Mouse (Mus musculus) neural tube, embryonic 11.5 days (tissue): ENCODE data around the gene Ccdc88c. TPM values are rescaled to one million over a fixed set of nuclear protein-coding genes. Genes with fewer than 3 reads are reported as not detected.

Experiments used
- ATAC-seq: fragments of 200-750 bp; cut with Nextera tagmentation; 2 replicates; pipeline ENCODE4 v1.8.0; 2017; ENCODE audit warnings: moderate number of reproducible peaks, mild to moderate bottlenecking, moderate TSS enrichment, moderate library complexity; ENCODE audit not compliant: insufficient read depth, low FRiP score, low TSS enrichment
- DNase-seq: peaks from one replicate; pipeline ENCODE4 v3.0.0-alpha.2; 2015; ENCODE audit warnings: low spot score
- H3K27ac ChIP-seq: fragments of 300-500 bp; sonication (generic); 2 replicates; pipeline ENCODE4 v1.5.1; 2014; ENCODE audit warnings: low read depth, mild to moderate bottlenecking, low read length
- H3K27me3 ChIP-seq: fragments of 300-500 bp; sonication (generic); 2 replicates; pipeline ENCODE4 v1.6.1; 2014; ENCODE audit warnings: mild to moderate bottlenecking, low read length, mixed read lengths; ENCODE audit not compliant: control insufficient read depth, insufficient read depth
- H3K36me3 ChIP-seq: fragments of 300-500 bp; sonication (generic); 2 replicates; pipeline ENCODE4 v1.6.1; 2014; ENCODE audit warnings: mild to moderate bottlenecking, low read length, moderate library complexity, mixed read lengths; ENCODE audit not compliant: control insufficient read depth, insufficient read depth
- H3K4me1 ChIP-seq: fragments of 300-500 bp; sonication (generic); 2 replicates; pipeline ENCODE4 v1.6.1; 2014; ENCODE audit warnings: low read length, mixed read lengths; ENCODE audit not compliant: control insufficient read depth, insufficient read depth
- H3K4me2 ChIP-seq: fragments of 300-500 bp; sonication (generic); 2 replicates; pipeline ENCODE4 v1.6.1; 2014; ENCODE audit warnings: low read depth, mild to moderate bottlenecking, moderate library complexity
- H3K4me3 ChIP-seq: fragments of 300-500 bp; sonication (generic); 2 replicates; pipeline ENCODE4 v1.5.1; 2014; ENCODE audit warnings: low read depth, low read length
- H3K9ac ChIP-seq: fragments of 300-500 bp; sonication (generic); 2 replicates; pipeline ENCODE4 v1.6.1; 2014; ENCODE audit warnings: mild to moderate bottlenecking, low read length
- H3K9me3 ChIP-seq: fragments of 300-500 bp; sonication (generic); 2 replicates; pipeline ENCODE4 v1.6.1; 2016; ENCODE audit warnings: low read length; ENCODE audit not compliant: control insufficient read depth
- WGBS: fragments of 180-500 bp; shearing (Covaris S2); extraction: QIAGEN DNeasy Blood & Tissue Kit; methylation state at CpG from one replicate; pipeline ENCODE4 v1.1.7; 2014; 5-methylcytosine and 5-hydroxymethylcytosine counted together
- polyA plus RNA-seq: library from polyadenylated mRNA; unstranded; fragments of >200 nt; fragmentation: Nextera tagmentation; extraction: Ambion mirVana; gene quantifications from 2 replicates; pipeline ENCODE4 v1.2.1, GENCODE M21; 2014

The Ccdc88c gene
- polyA plus RNA-seq, 1 experiment from 2014 or later: 11.8 TPM

- Histone ChIP-seq H3K4me1 (peaks cover 14% of the 10 kb centered on the region), H3K9me3 (no peaks in the 10 kb centered on the region), H3K4me3 (peak overlapping the region; percentile 79), H3K36me3 (no peaks in the 10 kb centered on the region), H3K27me3 (no peaks in the 10 kb centered on the region), H3K9ac (peak overlapping the region; percentile 93), H3K4me2 (peak overlapping the region; percentile 89), H3K27ac (peak overlapping the region; percentile 94; the same call in 1 of the 2 replicates)
- ATAC-seq (no peak), DNase-seq (peak; percentile 50)
- WGBS: 1% methylated on average over 19 of the region's 19 CpGs
Observed at GRCm38 (mm10) chr12:101027451-101028246, 1.2 kb downstream of the Ccdc88c start.

- H3K9ac ChIP-seq: peak overlapping the region; percentile 30
- no peak for DNase-seq
- peak overlapping the region; percentile 89 for H3K4me2 ChIP-seq
- H3K27ac ChIP-seq: no peak overlapping the region; the same call in 1 of the 2 replicates
- H3K4me3 ChIP-seq: peak overlapping the region; percentile 79
- no peaks in the 10 kb centered on the region for H3K36me3 ChIP-seq
- no peaks in the 10 kb centered on the region for H3K27me3 ChIP-seq
- H3K9me3 ChIP-seq: no peaks in the 10 kb centered on the region
- WGBS: 5% methylated on average over 14 of the region's 14 CpGs
- H3K4me1 ChIP-seq: peaks cover 14% of the 10 kb centered on the region
- ATAC-seq: peak; percentile 17; the same call in 1 of the 2 replicates
Observed at GRCm38 (mm10) chr12:101026946-101027345, 1.9 kb downstream of the Ccdc88c start.

- Histone ChIP-seq H3K4me2 (peak overlapping the region; percentile 89), H3K27ac (no peak overlapping the region), H3K4me3 (peak overlapping the region; percentile 79), H3K9ac (no peak overlapping the region), H3K36me3 (no peaks in the 10 kb centered on the region), H3K9me3 (no peaks in the 10 kb centered on the region), H3K4me1 (peaks cover 14% of the 10 kb centered on the region), H3K27me3 (no peaks in the 10 kb centered on the region)
- no peak for DNase-seq
- ATAC-seq: no peak
- 56% methylated on average over 7 of the region's 7 CpGs for WGBS
Observed at GRCm38 (mm10) chr12:101026518-101026917, 2.3 kb downstream of the Ccdc88c start.

GRCm38 (mm10) chr12:101026025-101026424 is 2.8 kb downstream of the Ccdc88c start:
- no peaks in the 10 kb centered on the region for H3K9me3 ChIP-seq
- WGBS: 83% methylated on average over 4 of the region's 4 CpGs
- no peak for DNase-seq
- ATAC-seq: no peak
- H3K4me1 ChIP-seq: peaks cover 14% of the 10 kb centered on the region
- H3K9ac ChIP-seq: no peak overlapping the region
- no peaks in the 10 kb centered on the region for H3K36me3 ChIP-seq
- no peaks in the 10 kb centered on the region for H3K27me3 ChIP-seq
- peak overlapping the region; percentile 89 for H3K4me2 ChIP-seq
- H3K27ac ChIP-seq: no peak overlapping the region
- H3K4me3 ChIP-seq: no peak overlapping the region

GRCm38 (mm10) chr12:101025379-101025778 is 3.5 kb downstream of the Ccdc88c start:
- H3K36me3 ChIP-seq: no peaks in the 10 kb centered on the region
- H3K9me3 ChIP-seq: no peaks in the 10 kb centered on the region
- 74% methylated on average over 7 of the region's 7 CpGs for WGBS
- peak overlapping the region; percentile 10; the same call in 1 of the 2 replicates for H3K4me2 ChIP-seq
- no peak for ATAC-seq
- H3K4me3 ChIP-seq: no peak overlapping the region
- peaks cover 14% of the 10 kb centered on the region for H3K4me1 ChIP-seq
- H3K27ac ChIP-seq: no peak overlapping the region
- no peak for DNase-seq
- no peaks in the 10 kb centered on the region for H3K27me3 ChIP-seq
- H3K9ac ChIP-seq: no peak overlapping the region

- no peaks in the 10 kb centered on the region for H3K9me3 ChIP-seq
- H3K27me3 ChIP-seq: no peaks in the 10 kb centered on the region
- no peak for ATAC-seq
- no peak overlapping the region for H3K4me2 ChIP-seq
- H3K9ac ChIP-seq: no peak overlapping the region
- no peak for DNase-seq
- H3K4me3 ChIP-seq: no peak overlapping the region
- peaks cover 14% of the 10 kb centered on the region for H3K4me1 ChIP-seq
- H3K36me3 ChIP-seq: no peaks in the 10 kb centered on the region
- 68% methylated on average over 8 of the region's 8 CpGs for WGBS
- H3K27ac ChIP-seq: no peak overlapping the region
Observed at GRCm38 (mm10) chr12:101024824-101025223, 4.0 kb downstream of the Ccdc88c start.

- H3K36me3 ChIP-seq: no peaks in the 10 kb centered on the region
- ATAC-seq (no peak), DNase-seq (no peak)
- H3K4me2 ChIP-seq: no peak overlapping the region
- H3K4me3 ChIP-seq: no peak overlapping the region
- no peak overlapping the region for H3K9ac ChIP-seq
- H3K9me3 ChIP-seq: no peaks in the 10 kb centered on the region
- H3K4me1 ChIP-seq: peaks cover 24% of the 10 kb centered on the region
- WGBS: 76% methylated on average over 11 of the region's 11 CpGs
- H3K27ac ChIP-seq: no peak overlapping the region
- H3K27me3 ChIP-seq: no peaks in the 10 kb centered on the region
Observed at GRCm38 (mm10) chr12:101023143-101023542, 5.7 kb downstream of the Ccdc88c start.

GRCm38 (mm10) chr12:101022353-101022752 is 6.5 kb downstream of the Ccdc88c start:
- Histone ChIP-seq H3K9me3 (no peaks in the 10 kb centered on the region), H3K9ac (no peak overlapping the region), H3K27me3 (no peaks in the 10 kb centered on the region), H3K27ac (no peak overlapping the region), H3K4me2 (no peak overlapping the region), H3K4me1 (peaks cover 27% of the 10 kb centered on the region), H3K4me3 (no peak overlapping the region), H3K36me3 (no peaks in the 10 kb centered on the region)
- DNase-seq (no peak), ATAC-seq (no peak)
- 90% methylated on average over 8 of the region's 8 CpGs for WGBS
